Mouse (Mus musculus) heart, adult 2 months (tissue): Measurements from ENCODE around the gene Ccdc115.

ENCODE experiments used
- CTCF ChIP-seq: fragments of 200-600 bp; IDR thresholded peaks from 2 replicates; pipeline ENCODE4 v1.8.1; 2022; ENCODE audit warnings: antibody characterized with exemption, mild to moderate bottlenecking, moderate library complexity
- POLR2A ChIP-seq: fragments of 200-500 bp; IDR thresholded peaks from 2 replicates; pipeline ENCODE4 v1.6.1; 2011; ENCODE audit warnings: mild to moderate bottlenecking, low read depth, low read length, control low read depth; ENCODE audit not compliant: insufficient read depth

- TF ChIP-seq POLR2A (no peak), CTCF (no peak)
These were observed 7.1 kb downstream of the Ccdc115 start for GRCm38 (mm10) chr1:34432411-34432775.
